Mouse (Mus musculus) liver, embryonic 14.5 days (tissue): ENCODE results near the gene Avil.

Experiments
- CTCF ChIP-seq: IDR thresholded peaks from 2 replicates; pipeline ENCODE4 v1.5.1; 2016; ENCODE audit warnings: antibody characterized with exemption, low read depth, control low read depth
- EP300 ChIP-seq: IDR thresholded peaks from 2 replicates; pipeline ENCODE4 v1.6.1; 2016; ENCODE audit warnings: antibody characterized with exemption, low read depth

- TF ChIP-seq CTCF (no peak), EP300 (no peak)
Observed at GRCm38 (mm10) chr10:127043187-127043586, 42.7 kb downstream of the Avil start.
